In the genomic region with DNA sequence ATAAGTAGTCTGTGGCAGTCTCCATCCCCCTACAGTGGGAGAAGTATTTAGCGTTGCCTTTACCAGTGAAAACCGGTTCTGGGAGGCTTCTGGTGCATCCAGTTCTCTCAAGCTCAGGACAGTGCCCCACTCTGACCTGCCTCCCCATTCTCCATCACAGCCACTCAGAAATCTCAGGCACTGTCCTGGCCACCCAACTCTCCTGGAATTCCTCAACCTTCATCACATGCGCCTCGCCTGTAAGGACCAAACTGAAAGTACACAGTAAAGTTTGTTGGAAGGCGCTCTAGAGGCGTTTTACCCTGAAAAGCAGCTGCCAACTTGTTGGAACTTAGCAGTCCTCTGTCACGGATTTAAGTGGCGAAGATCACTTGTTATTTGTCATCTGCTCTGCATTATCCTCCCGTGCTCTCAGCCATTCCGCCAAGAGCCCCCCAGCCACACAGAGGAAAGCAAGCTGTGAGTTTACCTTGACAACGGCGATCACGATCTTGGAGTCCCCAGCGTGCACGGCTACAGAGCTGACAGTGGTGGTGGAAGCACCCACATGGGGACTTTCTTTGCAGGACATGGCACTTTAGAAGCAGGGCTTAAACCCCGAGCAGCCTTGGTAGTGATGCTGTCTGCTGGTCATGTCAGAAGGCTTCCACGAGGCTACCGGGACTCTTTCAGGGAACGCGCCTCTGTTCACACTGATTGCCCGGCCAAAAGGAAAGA, we compare ENCODE assay signal across 8 mouse cellular contexts. TPM values are rescaled to one million over a fixed set of nuclear protein-coding genes. Genes with fewer than 3 reads are reported as not detected.
DNase-seq lines count a peak whose midpoint lies in the region; ATAC-seq and TF ChIP-seq lines count a peak whose summit lies in the region.

No protein-coding gene starts in this region.

- TF ChIP-seq POLR2A in cortical plate, adult 2 months (IDR thresholded peaks at IDR 0.05; ENCODE audit: extremely low read depth, insufficient read depth, low read length) = no peak
- TF ChIP-seq POLR2A in myocyte (IDR thresholded peaks at IDR 0.05; ENCODE audit: insufficient read length, low read depth) = peak; percentile 60

- no peak for TF ChIP-seq EP300 in liver, embryonic 14.5 days (IDR thresholded peaks at IDR 0.05; ENCODE audit: low read depth)

- peak overlapping the region; percentile 74 for H3K4me2 ChIP-seq in liver, embryonic 14.5 days (ENCODE audit: low read depth)
- H3K4me2 ChIP-seq in myocyte (ENCODE audit: low read depth) = peak overlapping the region; percentile 69

- no peaks in the 10 kb centered on the region for H3K9me3 ChIP-seq in liver, embryonic 14.5 days (ENCODE audit: control insufficient read depth, low read length)

- TF ChIP-seq CTCF in cortical plate, adult 2 months (IDR thresholded peaks at IDR 0.05; ENCODE audit: extremely low read depth, insufficient read depth, low read length) = no peak
- TF ChIP-seq CTCF in liver, embryonic 14.5 days (IDR thresholded peaks at IDR 0.05; ENCODE audit: low read depth) = no peak

- intact Hi-C loops in gastrocnemius, postnatal 36 days (cut with DNase I) = loop anchor here (5.0 kb wide), 1 partner anchor 43 kb away; no protein-coding TSS in a partner anchor

- peaks cover 26% of the 10 kb centered on the region for H3K79me2 ChIP-seq in myocyte (ENCODE audit: control insufficient read depth, insufficient read depth)

- no peaks in the 10 kb centered on the region for H3K27me3 ChIP-seq in liver, embryonic 14.5 days (ENCODE audit: control insufficient read depth, insufficient read depth, low read length)
- H3K27me3 ChIP-seq in myocyte (ENCODE audit: control insufficient read depth, insufficient read depth, insufficient read length) = no peaks in the 10 kb centered on the region

- peak overlapping the region; percentile 67 for H3K9ac ChIP-seq in liver, embryonic 14.5 days (replicated peaks)

- WGBS in liver, embryonic 14.5 days (ENCODE audit: insufficient replicate concordance) = 3% methylated on average over 21 of the region's 21 CpGs

- H3K4me3 ChIP-seq in cortical plate, adult 2 months (ENCODE audit: insufficient read depth, low read length) = peak overlapping the region; percentile 38
- H3K4me3 ChIP-seq in liver, embryonic 14.5 days (ENCODE audit: insufficient read depth in 1 of 2, low read depth in 2 of 2, low read length in 2 of 2) = peak overlapping the region; percentile 60 to 87
- peak overlapping the region; percentile 47 for H3K4me3 ChIP-seq in myocyte

- no peaks in the 10 kb centered on the region for H3K36me3 ChIP-seq in liver, embryonic 14.5 days (replicated peaks; ENCODE audit: control insufficient read depth, insufficient read depth, low read depth)
- peaks cover 20% of the 10 kb centered on the region for H3K36me3 ChIP-seq in myocyte (ENCODE audit: control insufficient read depth, insufficient read depth)

- peak; percentile 64 for ATAC-seq in inflammation-experienced regulatory T-cells, adult 6 months
- peak; percentile 48 for ATAC-seq in liver, embryonic 14.5 days (ENCODE audit: insufficient read depth)

- H3K4me1 ChIP-seq in cortical plate, adult 2 months (ENCODE audit: control insufficient read depth, insufficient read depth, low read length) = no peaks in the 10 kb centered on the region; the same call in 1 of the 2 replicates
- peaks cover 4 to 17% of the 10 kb centered on the region in 2 experiments; a peak in 3 of 4 replicates for H3K4me1 ChIP-seq in liver, embryonic 14.5 days (replicated peaks; ENCODE audit: control insufficient read depth in 2 of 2, insufficient read depth in 2 of 2, low read length in 1 of 2)

- H3ac ChIP-seq in myocyte (ENCODE audit: control insufficient read depth, insufficient read length) = peak overlapping the region; percentile 41

- H3K27ac ChIP-seq in cortical plate, adult 2 months (ENCODE audit: insufficient read depth, low read length) = peak overlapping the region; percentile 24
- no peak overlapping the region for H3K27ac ChIP-seq in liver, embryonic 14.5 days

- peak; percentile 66 for DNase-seq in Muller cell, postnatal 12 days (ENCODE audit: inconsistent ontology term)
- peak; percentile 16 to 44 for DNase-seq in gastrocnemius, postnatal 36 days
- no peak for DNase-seq in liver, embryonic 14.5 days (ENCODE audit: low read depth in 3 of 3, low spot score in 3 of 3)
- DNase-seq in thymus, postnatal 36 days = peak; percentile 29 to 40
- no peak for DNase-seq in frontal cortex, postnatal 10 days (ENCODE audit: low spot score in 2 of 2)

TF ChIP-seq in myocyte, 11 proteins besides CTCF, POLR2A, EP300 and RAD21:
- TF ChIP-seq POLR2AphosphoS2 (IDR thresholded peaks at IDR 0.05; ENCODE audit: insufficient read length, low read depth) = no peak
- no peak for TF ChIP-seq USF1 (IDR thresholded peaks at IDR 0.05; ENCODE audit: low read depth)
- no peak for TF ChIP-seq REST (IDR thresholded peaks at IDR 0.05; ENCODE audit: insufficient read depth, insufficient read length)
- TF ChIP-seq TCF12 (IDR thresholded peaks at IDR 0.05; ENCODE audit: insufficient read depth, poor library complexity, severe bottlenecking) = no peak
- no peak for TF ChIP-seq CEBPB (IDR thresholded peaks at IDR 0.05; ENCODE audit: insufficient read depth, poor library complexity, severe bottlenecking)
- TF ChIP-seq SRF (IDR thresholded peaks at IDR 0.05; ENCODE audit: control insufficient read depth, insufficient read length, low read depth) = no peak
- TF ChIP-seq MAX (IDR thresholded peaks at IDR 0.05; ENCODE audit: low read depth) = no peak
- TF ChIP-seq TCF3 (IDR thresholded peaks at IDR 0.05; ENCODE audit: insufficient read length, low read depth) = no peak
- no peak for TF ChIP-seq MYOG (IDR thresholded peaks at IDR 0.05; ENCODE audit: control insufficient read depth in 1 of 3, insufficient read depth in 1 of 3, insufficient read length in 2 of 3, low read depth in 2 of 3)
- no peak for TF ChIP-seq MYOD1 (IDR thresholded peaks at IDR 0.05; ENCODE audit: control insufficient read depth in 1 of 3, insufficient read length in 2 of 3, low read depth in 2 of 3)
- no peak for TF ChIP-seq E2F4 (IDR thresholded peaks at IDR 0.05; ENCODE audit: insufficient read depth)

RNA-seq across cellular contexts. Expression of a gene that starts 0.4 kb away (rescaled TPM):
- polyA plus RNA-seq in cortical plate, adult 2 months (2012; rRNA removed) = 11.2 and 12.6 TPM in 2 replicates
- 10 to 100 TPM in 1 of 2 experiments, 1 to 10 TPM in 1; 7.6 to 11.3 TPM for total RNA-seq in gastrocnemius, postnatal 36 days (2021)
- 1 to 10 TPM; 1.1 to 2.9 (median 1.1) TPM for polyA plus RNA-seq in inflammation-experienced regulatory T-cells, adult 6 months (2017; shearing (Covaris generic))
- polyA plus RNA-seq in liver, embryonic 14.5 days (2012; rRNA removed) = 0.26 and 0.29 TPM in 2 replicates
- 0.37 and 0.58 TPM in 2 replicates for polyA plus RNA-seq in liver, embryonic 14.5 days (2014; fragmentation: Nextera tagmentation; extraction: Ambion mirVana)
- 43.2 TPM for polyA plus RNA-seq in myocyte (2012; fragmentation: generic; extraction: Trizol)

Comparison
In these comparisons a context has a peak if more than half of its experiments do, and no peak if none do; other contexts are left out.
1. DNase-seq: peak in Muller cell, postnatal 12 days (single experiment), gastrocnemius, postnatal 36 days (2 of 2) and thymus, postnatal 36 days (2 of 2); none in liver, embryonic 14.5 days (0 of 3) and frontal cortex, postnatal 10 days (0 of 2).
2. Peak in every context shown above with its lines, with median percentiles within 50 percentile points of each other: H3K4me3 ChIP-seq.